Mouse (Mus musculus) intestine, postnatal 0 days (tissue): ENCODE measurements around the gene Sept9. TPM values are rescaled to one million over a fixed set of nuclear protein-coding genes. Genes with fewer than 3 reads are reported as not detected.
A peak's percentile ranks its signal among the peaks of the same experiment; 100 is the strongest.

Experiments used
- ATAC-seq: fragments of 200-750 bp; cut with Nextera tagmentation; 2 replicates; pipeline ENCODE4 v1.8.0; 2017; ENCODE audit warnings: mild to moderate bottlenecking, moderate TSS enrichment, moderate library complexity
- H3K27ac ChIP-seq: fragments of 300-500 bp; sonication (generic); 2 replicates; pipeline ENCODE4 v1.5.1; 2014; ENCODE audit warnings: mild to moderate bottlenecking, low read depth, low read length, moderate library complexity
- H3K27me3 ChIP-seq: fragments of 300-500 bp; sonication (generic); replicated peaks from 2 replicates; pipeline ENCODE4 v1.6.1; 2014; ENCODE audit warnings: low read length, mixed read lengths; ENCODE audit not compliant: control insufficient read depth, insufficient read depth
- H3K36me3 ChIP-seq: fragments of 300-500 bp; sonication (generic); 2 replicates; pipeline ENCODE4 v1.6.1; 2014; ENCODE audit warnings: mild to moderate bottlenecking, moderate library complexity; ENCODE audit not compliant: control insufficient read depth, insufficient read depth
- H3K4me1 ChIP-seq: fragments of 300-500 bp; sonication (generic); replicated peaks from 2 replicates; pipeline ENCODE4 v1.6.1; 2014; ENCODE audit warnings: antibody characterized with exemption, low read length, mixed read lengths; ENCODE audit not compliant: control insufficient read depth, insufficient read depth
- H3K4me2 ChIP-seq: fragments of 300-500 bp; sonication (generic); replicated peaks from 2 replicates; pipeline ENCODE4 v1.6.1; 2014; ENCODE audit warnings: low read depth, mild to moderate bottlenecking, moderate library complexity
- H3K4me3 ChIP-seq: fragments of 300-500 bp; sonication (generic); 2 replicates; pipeline ENCODE4 v1.5.1; 2014; ENCODE audit warnings: low read depth, low read length
- H3K9ac ChIP-seq: fragments of 300-500 bp; sonication (generic); 2 replicates; pipeline ENCODE4 v1.6.1; 2014; ENCODE audit warnings: mild to moderate bottlenecking, low read depth, low read length
- H3K9me3 ChIP-seq: fragments of 300-500 bp; sonication (generic); 2 replicates; pipeline ENCODE4 v1.6.1; 2016; ENCODE audit warnings: mixed run types; ENCODE audit not compliant: control insufficient read depth
- CTCF ChIP-seq: sonication (generic); IDR thresholded peaks from 2 replicates; pipeline ENCODE4 v1.5.1; 2016; ENCODE audit warnings: low read depth, mild to moderate bottlenecking, control low read depth, antibody characterized with exemption, moderate library complexity
- WGBS: fragments of 180-500 bp; shearing (Covaris S2); extraction: QIAGEN DNeasy Blood & Tissue Kit; methylation state at CpG from one replicate; pipeline ENCODE4 v1.1.7; 2014; 5-methylcytosine and 5-hydroxymethylcytosine counted together
- polyA plus RNA-seq: library from polyadenylated mRNA; unstranded; fragments of >200 nt; fragmentation: Nextera tagmentation; extraction: Ambion mirVana; gene quantifications from 2 replicates; pipeline ENCODE4 v1.2.1, GENCODE M21; 2015

Sept9 gene
- polyA plus RNA-seq, 1 experiment from 2014 or later: 74.5 TPM

DNA sequence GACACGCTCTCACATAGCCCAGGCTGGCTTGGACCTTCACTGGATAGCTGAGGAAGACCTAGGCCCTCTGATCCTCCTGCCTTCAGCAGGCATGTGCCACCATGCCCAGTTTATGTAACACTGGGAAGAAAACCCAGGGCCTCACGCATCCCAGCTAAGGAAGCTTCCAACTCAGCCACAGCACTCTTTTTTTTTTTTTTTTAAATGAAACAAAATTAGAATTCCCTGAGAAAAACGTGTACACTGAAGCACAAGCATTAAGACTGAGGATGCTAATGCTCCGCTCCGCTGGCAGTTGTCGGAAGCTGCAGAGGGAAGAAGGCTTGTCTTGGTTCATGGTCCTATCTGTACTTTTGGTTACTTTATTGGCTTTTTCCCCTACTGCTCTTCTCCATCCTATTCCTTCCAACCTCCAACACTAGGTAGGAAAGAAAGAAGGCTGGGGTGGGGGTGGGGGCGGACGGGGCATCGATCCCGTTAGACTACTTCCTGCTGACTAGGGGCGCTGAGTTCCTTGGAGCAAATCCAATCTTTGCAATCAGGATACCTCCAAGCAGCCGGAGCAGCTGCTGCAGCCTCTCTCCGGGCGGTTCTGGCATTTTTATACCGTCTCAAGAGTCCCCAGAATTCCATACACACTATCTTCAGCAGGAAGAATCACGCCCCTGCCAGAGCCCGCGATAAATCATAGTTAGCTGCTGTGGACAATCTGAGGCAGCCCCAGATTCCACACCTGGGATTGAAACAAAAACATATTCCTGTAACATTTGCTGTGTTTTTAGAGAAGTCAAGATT, 25.2 kb upstream of the Sept9 start:
- Histone ChIP-seq H3K9me3 (no peaks in the 10 kb centered on the region), H3K9ac (0 out of 2 replicates have a peak overlapping the region, but pooled peaks have one; percentile 22), H3K27ac (peak overlapping the region; percentile 46; the same call in 1 of the 2 replicates), H3K4me1 (no peaks in the 10 kb centered on the region), H3K27me3 (no peaks in the 10 kb centered on the region), H3K4me2 (peak overlapping the region; percentile 58), H3K4me3 (peak overlapping the region; percentile 34), H3K36me3 (no peaks in the 10 kb centered on the region)
- 29% methylated on average over 18 of the region's 18 CpGs for WGBS
- no peak for ATAC-seq
- TF ChIP-seq CTCF: no peak

DNA sequence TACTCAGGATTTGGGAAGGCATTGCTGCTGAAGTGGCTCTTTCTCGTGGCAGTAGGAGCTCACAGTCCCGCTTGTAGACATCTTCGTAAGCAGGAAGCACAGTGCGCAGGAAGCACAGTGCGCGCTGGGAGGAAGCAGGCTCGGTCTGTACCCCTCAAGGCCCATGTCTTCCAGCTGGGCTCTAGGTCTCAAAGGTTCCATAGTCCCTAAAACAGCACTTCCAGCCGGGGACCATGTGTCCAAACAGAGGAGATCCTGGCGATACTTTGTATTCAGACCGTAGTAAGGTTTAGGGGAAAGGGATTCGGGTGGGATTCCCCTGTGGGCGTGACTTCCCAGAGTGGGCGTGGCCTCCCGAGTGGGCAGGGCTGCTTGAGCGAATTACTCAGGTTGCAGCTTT, 24.5 kb upstream of the Sept9 start:
- 29% methylated on average over 15 of the region's 15 CpGs for whole genome bisulfite sequencing
- Histone ChIP-seq H3K4me1 (no peaks in the 10 kb centered on the region), H3K36me3 (no peaks in the 10 kb centered on the region), H3K9ac (0 out of 2 replicates have a peak overlapping the region, but pooled peaks have one; percentile 22), H3K27ac (peak overlapping the region; percentile 46; the same call in 1 of the 2 replicates), H3K27me3 (no peaks in the 10 kb centered on the region), H3K4me3 (peak overlapping the region; percentile 34), H3K4me2 (peak overlapping the region; percentile 58), H3K9me3 (no peaks in the 10 kb centered on the region)
- TF ChIP-seq CTCF: no peak
- ATAC-seq: no peak

DNA sequence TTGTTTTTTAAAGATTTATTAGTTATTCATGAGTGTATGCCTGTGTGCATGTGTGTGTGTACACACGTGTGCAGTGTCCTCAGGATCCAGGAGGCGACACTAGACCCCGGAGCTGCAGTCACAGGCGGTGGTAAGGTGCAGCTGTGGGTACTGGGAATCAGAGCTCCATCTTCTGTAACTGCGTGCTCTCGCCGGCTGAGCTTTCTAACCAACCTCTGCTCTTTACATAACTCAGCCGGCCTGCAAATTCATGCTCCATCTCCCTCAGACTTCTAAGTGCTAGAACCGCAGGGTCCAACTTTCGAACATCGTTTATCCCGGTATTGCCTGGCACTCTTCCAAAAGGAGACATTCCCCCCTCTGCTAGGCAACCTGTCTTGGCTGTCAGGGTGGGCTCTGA, 24.0 kb upstream of the Sept9 start:
- no peak for TF ChIP-seq CTCF
- Histone ChIP-seq H3K9ac (no peak overlapping the region), H3K27ac (no peak overlapping the region), H3K36me3 (no peaks in the 10 kb centered on the region), H3K9me3 (0 out of 2 replicates have a peak, but pooled peaks cover 4% of the 10 kb centered on the region), H3K4me3 (no peak overlapping the region), H3K4me2 (peak overlapping the region; percentile 58; the same call in 1 of the 2 replicates), H3K4me1 (no peaks in the 10 kb centered on the region), H3K27me3 (no peaks in the 10 kb centered on the region)
- ATAC-seq: no peak
- 78% methylated on average over 12 of the region's 12 CpGs for WGBS

DNA sequence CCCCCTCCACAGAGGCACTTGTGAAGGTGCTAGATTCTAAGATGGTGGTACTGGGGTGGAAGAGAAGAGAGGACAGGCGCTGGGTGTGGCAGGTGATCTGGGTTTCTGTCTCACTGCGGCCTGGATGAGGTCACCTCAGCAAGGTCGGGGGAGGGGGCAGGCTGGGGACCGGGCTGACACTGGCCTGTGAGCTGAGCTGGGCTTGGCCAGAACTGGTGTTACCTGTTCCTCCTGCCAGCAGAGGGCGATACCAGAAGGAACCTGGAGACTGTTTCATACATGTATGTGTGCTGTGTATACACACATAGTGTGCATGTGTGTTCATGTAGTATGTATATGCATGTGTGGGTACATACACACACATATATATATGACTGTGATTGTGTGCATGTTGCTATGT, 23.2 kb upstream of the Sept9 start:
- H3K9me3 ChIP-seq: 0 out of 2 replicates have a peak, but pooled peaks cover 4% of the 10 kb centered on the region
- TF ChIP-seq CTCF: peak; percentile 80
- no peak overlapping the region for H3K4me3 ChIP-seq
- no peaks in the 10 kb centered on the region for H3K36me3 ChIP-seq
- H3K4me2 ChIP-seq: no peak overlapping the region
- no peaks in the 10 kb centered on the region for H3K4me1 ChIP-seq
- no peaks in the 10 kb centered on the region for H3K27me3 ChIP-seq
- 35% methylated on average over 5 of the region's 5 CpGs for WGBS
- no peak overlapping the region for H3K27ac ChIP-seq
- ATAC-seq: peak; percentile 6; the same call in 1 of the 2 replicates
- no peak overlapping the region for H3K9ac ChIP-seq

DNA sequence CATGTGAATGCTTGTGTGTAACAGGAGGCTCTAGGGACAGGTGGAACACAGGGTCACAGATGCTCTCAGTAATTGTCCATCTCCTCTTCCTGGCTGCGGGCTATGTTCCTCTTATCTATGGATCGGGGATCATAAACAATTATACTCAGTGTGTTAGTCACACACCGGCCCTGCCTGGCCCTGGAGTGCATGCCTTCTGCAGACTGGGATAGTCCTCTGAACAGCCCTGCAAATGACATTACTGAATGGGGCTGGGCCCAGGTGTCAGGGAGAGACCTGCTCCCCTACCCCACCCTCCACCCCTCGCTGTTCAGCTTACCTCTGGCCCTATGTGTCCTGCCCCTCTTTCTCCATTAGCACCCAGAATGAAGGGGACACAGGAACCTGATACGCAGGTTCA, 22.6 kb upstream of the Sept9 start:
- peak; percentile 48 for ATAC-seq
- Histone ChIP-seq H3K9me3 (0 out of 2 replicates have a peak, but pooled peaks cover 5% of the 10 kb centered on the region), H3K36me3 (no peaks in the 10 kb centered on the region), H3K27ac (peak overlapping the region; percentile 65), H3K9ac (no peak overlapping the region), H3K27me3 (no peaks in the 10 kb centered on the region), H3K4me1 (no peaks in the 10 kb centered on the region), H3K4me2 (peak overlapping the region; percentile 13; the same call in 1 of the 2 replicates), H3K4me3 (no peak overlapping the region)
- 46% methylated on average over 5 of the region's 5 CpGs for WGBS
- no peak for TF ChIP-seq CTCF

DNA sequence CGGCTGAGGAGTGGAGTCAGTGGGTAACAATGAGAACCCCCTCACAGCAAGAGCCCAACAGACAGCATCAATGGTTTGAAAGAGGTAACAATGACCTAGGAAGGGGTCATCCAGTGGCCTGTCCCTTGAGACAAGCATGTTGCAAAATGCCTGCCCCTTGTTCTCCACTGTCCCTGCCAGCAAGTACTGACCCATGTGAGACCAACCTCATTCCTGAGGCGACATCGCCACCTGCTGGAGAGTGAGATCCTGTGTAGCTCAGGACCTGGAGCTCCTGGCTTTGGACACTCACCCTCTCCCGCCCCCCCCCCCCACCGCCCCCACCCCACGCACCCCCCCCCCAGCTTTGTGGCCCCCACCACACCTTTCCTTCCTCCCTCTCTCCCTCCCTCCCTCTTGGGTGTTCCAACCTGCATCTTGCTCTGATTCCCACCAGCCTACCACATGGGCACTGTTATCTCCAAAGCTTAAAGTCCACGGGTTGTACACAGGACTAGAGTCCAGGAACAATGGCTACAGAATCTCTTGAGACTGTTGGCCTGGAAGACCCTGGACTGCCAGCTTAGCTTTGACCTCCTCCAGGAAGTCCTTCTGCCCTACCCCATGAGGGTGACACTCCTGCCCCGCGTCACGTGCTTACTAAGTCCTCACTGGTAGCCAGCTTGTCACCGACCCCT, 22.0 kb upstream of the Sept9 start:
- peak; percentile 86 for TF ChIP-seq CTCF
- Histone ChIP-seq H3K9ac (no peak overlapping the region), H3K9me3 (0 out of 2 replicates have a peak, but pooled peaks cover 10% of the 10 kb centered on the region), H3K4me1 (no peaks in the 10 kb centered on the region), H3K36me3 (no peaks in the 10 kb centered on the region), H3K4me3 (no peak overlapping the region), H3K4me2 (peak overlapping the region; percentile 13; the same call in 1 of the 2 replicates), H3K27me3 (no peaks in the 10 kb centered on the region), H3K27ac (peak overlapping the region; percentile 65)
- 32% methylated on average over 8 of the region's 11 CpGs for WGBS
- peak; percentile 86 for ATAC-seq
